Mouse (Mus musculus) hematopoietic stem cell, adult 5-6 weeks (primary cell): ENCODE measurements around the gene Golga4. TPM values are rescaled to one million over a fixed set of nuclear protein-coding genes. Genes with fewer than 3 reads are reported as not detected.

Experiments used
- total RNA-seq: library from RNA; stranded (forward); fragments of 172-1452, 232-1000 nt; gene quantifications from 2 replicates; pipeline ENCODE4 v1.2.3, GENCODE M21; 2017

Golga4 gene
- total RNA-seq, 1 experiment from 2014 or later: 95.7 TPM

Other genes with a start within 250 kb of the Golga4 start
- 0.30 TPM in 1 of 2 replicates, not detected in the other for gene Eomes, start 28.1 kb upstream of the Golga4 start, total RNA-seq
- 4.7 and 9.8 TPM in 2 replicates for gene Itga9, start 100.4 kb downstream of the Golga4 start, total RNA-seq